Mouse (Mus musculus) midbrain, postnatal 0 days (tissue): ENCODE data around the gene Prss30. TPM values are rescaled to one million over a fixed set of nuclear protein-coding genes. Genes with fewer than 3 reads are reported as not detected.

ENCODE experiments used
- ATAC-seq: fragments of 200-750 bp; cut with Nextera tagmentation; 2 replicates; pipeline ENCODE4 v1.8.0; 2017; ENCODE audit warnings: moderate number of reproducible peaks, mild to moderate bottlenecking, moderate TSS enrichment, moderate library complexity; ENCODE audit not compliant: low FRiP score
- DNase-seq: peaks from one replicate; pipeline ENCODE4 v3.0.0-alpha.2; 2015; ENCODE audit warnings: low spot score
- H3K27ac ChIP-seq: fragments of 300-500 bp; sonication (generic); 2 replicates; pipeline ENCODE4 v1.5.1; 2014; ENCODE audit warnings: low read depth, mild to moderate bottlenecking, low read length, mixed read lengths
- H3K27me3 ChIP-seq: fragments of 300-500 bp; sonication (generic); 2 replicates; pipeline ENCODE4 v1.6.1; 2014; ENCODE audit warnings: low read length, control low read depth, mixed read lengths; ENCODE audit not compliant: insufficient read depth
- H3K36me3 ChIP-seq: fragments of 300-500 bp; sonication (generic); 2 replicates; pipeline ENCODE4 v1.6.1; 2014; ENCODE audit warnings: low read length, control low read depth, mixed read lengths; ENCODE audit not compliant: insufficient read depth
- H3K4me1 ChIP-seq: fragments of 300-500 bp; sonication (generic); 2 replicates; pipeline ENCODE4 v1.6.1; 2014; ENCODE audit warnings: mild to moderate bottlenecking, control low read depth, antibody characterized with exemption, low read length, mixed read lengths; ENCODE audit not compliant: insufficient read depth
- H3K4me2 ChIP-seq: fragments of 300-500 bp; sonication (generic); 2 replicates; pipeline ENCODE4 v1.6.1; 2014; ENCODE audit warnings: low read depth, mild to moderate bottlenecking, low read length, mixed read lengths; ENCODE audit not compliant: poor library complexity, severe bottlenecking
- H3K4me3 ChIP-seq: fragments of 300-500 bp; sonication (generic); 2 replicates; pipeline ENCODE4 v1.5.1; 2014; ENCODE audit warnings: low read depth, mild to moderate bottlenecking, low read length, moderate library complexity
- H3K9ac ChIP-seq: fragments of 300-500 bp; sonication (generic); replicated peaks from 2 replicates; pipeline ENCODE4 v1.6.1; 2014; ENCODE audit warnings: mild to moderate bottlenecking, low read length, moderate library complexity, mixed read lengths; ENCODE audit not compliant: poor library complexity, severe bottlenecking
- H3K9me3 ChIP-seq: fragments of 300-500 bp; sonication (generic); 2 replicates; pipeline ENCODE4 v1.6.1; 2016; ENCODE audit warnings: low read length, control low read depth
- CTCF ChIP-seq: IDR thresholded peaks from 2 replicates; pipeline ENCODE4 v1.5.1; 2016; ENCODE audit warnings: antibody characterized with exemption, mild to moderate bottlenecking
- WGBS: fragments of 180-500 bp; shearing (Covaris S2); extraction: QIAGEN DNeasy Blood & Tissue Kit; methylation state at CpG from one replicate; pipeline ENCODE4 v1.1.7; 2014; 5-methylcytosine and 5-hydroxymethylcytosine counted together
- polyA plus RNA-seq: library from polyadenylated mRNA; unstranded; fragments of >200 nt; fragmentation: Nextera tagmentation; extraction: Ambion mirVana; gene quantifications from 2 replicates; pipeline ENCODE4 v1.2.1, GENCODE M21; 2015
- total RNA-seq: library from RNA; depleted of rRNA; stranded (reverse); fragments of >200 nt; gene quantifications from 2 replicates; pipeline ENCODE4 v1.2.3, GENCODE M21; 2014

The Prss30 gene
- total and polyA plus RNA-seq, 2 experiments from 2014 or later = 0.17 to 1.8 TPM

DNA sequence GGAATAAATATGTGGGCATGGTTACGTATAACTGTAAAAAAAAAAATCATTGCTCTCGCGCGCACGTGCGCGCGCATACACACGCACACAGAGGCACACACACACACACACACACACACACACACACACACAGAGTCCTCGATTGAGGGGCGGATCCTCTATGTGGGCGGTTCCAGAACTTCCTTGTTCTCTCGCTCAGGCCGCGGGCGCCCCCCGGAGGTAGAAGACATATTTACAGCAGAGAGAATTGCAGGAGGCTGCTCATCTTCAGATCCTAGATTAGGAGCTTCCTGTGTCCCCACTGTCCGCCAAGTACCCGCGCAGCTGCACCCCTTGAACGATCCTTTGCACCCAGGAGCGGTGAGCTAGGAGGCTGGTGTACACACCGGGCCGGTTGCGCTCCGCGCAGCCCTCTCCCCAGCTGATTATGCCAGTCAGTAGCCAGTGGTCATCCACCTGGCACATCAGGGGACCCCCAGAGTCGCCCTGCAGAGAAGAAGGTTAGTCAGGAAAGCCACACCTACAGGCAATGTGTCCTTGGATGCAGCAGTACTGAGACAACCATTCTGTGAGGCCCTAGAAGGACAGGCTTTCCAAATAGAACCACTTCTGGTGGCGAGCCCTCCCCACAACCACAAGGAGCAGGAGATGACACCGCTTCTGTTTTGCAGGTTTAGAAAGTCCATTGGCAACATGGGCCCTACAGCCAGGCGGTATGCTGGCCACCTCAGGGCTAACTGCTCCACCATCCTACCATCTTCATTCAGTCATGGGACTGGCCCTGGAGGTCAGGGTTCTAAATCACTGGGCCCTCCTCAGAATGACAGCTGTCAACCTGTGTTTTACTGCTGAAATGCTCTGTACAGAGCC, 13.4 kb upstream of the Prss30 start:
- ATAC-seq (peak; percentile 83), DNase-seq (peak; percentile 95)
- H3K4me1 ChIP-seq = no peaks in the 10 kb centered on the region
- H3K27me3 ChIP-seq = no peaks in the 10 kb centered on the region
- no peaks in the 10 kb centered on the region for H3K9me3 ChIP-seq
- peak overlapping the region; percentile 23; the same call in 1 of the 2 replicates for H3K4me3 ChIP-seq
- WGBS = 9% methylated on average over 31 of the region's 31 CpGs
- 0 out of 2 replicates have a peak overlapping the region, but pooled peaks have one; percentile 44 for H3K27ac ChIP-seq
- H3K4me2 ChIP-seq = peak overlapping the region; percentile 56
- TF ChIP-seq CTCF = peak; percentile 86
- no peaks in the 10 kb centered on the region for H3K36me3 ChIP-seq
- peak overlapping the region; percentile 59 for H3K9ac ChIP-seq

DNA sequence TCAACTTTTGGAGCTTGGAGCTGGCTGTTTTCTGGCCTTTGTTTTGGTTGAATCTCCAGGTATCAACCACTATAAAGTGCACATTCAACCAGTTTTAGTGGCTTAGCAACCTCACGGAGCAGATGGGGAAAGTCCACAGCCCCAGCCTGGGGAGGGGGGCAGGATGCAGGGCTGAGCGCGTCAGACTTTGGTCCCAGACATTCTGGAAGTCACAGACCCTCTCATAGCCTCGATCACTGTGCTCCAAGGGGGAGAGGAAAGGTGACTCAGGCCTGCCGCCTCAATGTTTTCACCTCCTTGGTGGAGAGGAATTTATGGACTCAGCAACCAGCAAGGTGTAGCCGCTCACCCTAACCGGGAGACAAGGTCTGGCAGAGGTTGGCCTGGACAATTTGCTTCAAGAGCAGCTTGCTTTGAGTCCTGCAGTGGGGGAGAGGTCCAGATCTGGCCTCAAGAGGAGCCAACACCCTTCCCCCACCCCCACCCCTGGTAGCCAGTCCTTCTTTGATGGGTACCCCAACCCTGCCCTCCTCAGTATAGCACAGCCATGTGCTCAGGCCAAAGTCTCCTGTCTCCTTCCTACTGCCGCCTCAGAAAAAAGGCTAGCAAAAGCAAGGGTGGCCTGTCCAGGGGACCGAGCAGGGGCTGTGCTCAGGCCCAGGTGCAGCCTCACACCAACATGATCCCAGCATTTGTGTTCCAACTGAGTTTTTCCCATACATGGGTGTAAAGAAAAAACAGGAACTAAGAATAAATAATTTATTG, 12.6 kb upstream of the Prss30 start:
- TF ChIP-seq CTCF = no peak
- Histone ChIP-seq H3K4me2 (peak overlapping the region; percentile 56), H3K27me3 (no peaks in the 10 kb centered on the region), H3K9me3 (no peaks in the 10 kb centered on the region), H3K27ac (peak overlapping the region; percentile 44; the same call in 1 of the 2 replicates), H3K4me1 (no peaks in the 10 kb centered on the region), H3K9ac (no peak overlapping the region), H3K36me3 (no peaks in the 10 kb centered on the region), H3K4me3 (no peak overlapping the region)
- ATAC-seq = peak; percentile 68
- WGBS = 69% methylated on average over 9 of the region's 9 CpGs
- no peak for DNase-seq

DNA sequence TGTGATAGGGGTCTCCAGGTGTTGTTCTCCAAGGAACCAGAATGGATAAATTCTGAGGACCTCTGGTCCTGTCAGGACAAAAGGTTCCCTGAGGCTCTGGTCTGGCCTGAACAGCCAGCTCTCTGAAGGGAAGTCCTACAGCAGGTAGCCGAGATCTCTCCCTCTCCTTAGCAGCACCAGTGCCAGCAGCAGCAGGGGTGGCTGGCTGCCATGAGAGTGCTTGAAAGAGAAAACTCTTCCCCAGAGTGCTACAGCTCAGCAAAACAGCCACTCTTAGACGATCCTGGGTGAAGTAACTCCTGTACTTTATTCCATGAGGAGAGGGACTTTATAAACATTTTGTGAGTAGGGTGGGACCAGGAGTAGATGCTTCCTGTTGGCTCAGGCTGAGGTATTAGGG, 9.4 kb upstream of the Prss30 start:
- Histone ChIP-seq H3K4me2 (no peak overlapping the region), H3K27ac (no peak overlapping the region), H3K27me3 (no peaks in the 10 kb centered on the region), H3K9ac (no peak overlapping the region), H3K4me1 (no peaks in the 10 kb centered on the region), H3K4me3 (no peak overlapping the region), H3K9me3 (no peaks in the 10 kb centered on the region), H3K36me3 (no peaks in the 10 kb centered on the region)
- WGBS = 48% methylated on average over 2 of the region's 2 CpGs
- TF ChIP-seq CTCF = no peak
- DNase-seq = no peak
- no peak for ATAC-seq

DNA sequence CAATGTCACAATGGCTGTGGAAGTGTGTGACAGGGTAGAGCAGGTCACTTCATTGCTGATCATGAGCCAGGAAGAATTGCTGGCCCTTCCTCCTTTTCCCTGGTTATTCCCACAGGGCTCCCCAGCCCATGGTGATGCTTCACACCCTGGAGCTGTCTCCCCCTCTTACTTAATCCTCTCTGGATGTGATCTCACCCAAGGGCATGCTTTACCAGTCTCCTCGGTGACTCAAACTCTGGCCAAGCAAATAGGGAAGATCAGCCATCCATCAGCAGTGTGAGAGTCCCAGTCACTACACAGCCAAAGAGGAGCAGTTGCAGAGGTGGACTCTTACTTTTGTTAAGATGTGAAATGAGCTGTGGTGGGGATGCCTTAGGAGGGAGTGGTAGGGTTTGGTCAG, 4.6 kb upstream of the Prss30 start:
- no peak overlapping the region for H3K4me2 ChIP-seq
- H3K27ac ChIP-seq = no peak overlapping the region
- ATAC-seq (no peak), DNase-seq (no peak)
- H3K4me1 ChIP-seq = no peaks in the 10 kb centered on the region
- no peaks in the 10 kb centered on the region for H3K36me3 ChIP-seq
- H3K9me3 ChIP-seq = no peaks in the 10 kb centered on the region
- TF ChIP-seq CTCF = no peak
- WGBS = 83% methylated on average over 1 of the region's 1 CpGs
- no peak overlapping the region for H3K4me3 ChIP-seq
- H3K27me3 ChIP-seq = no peaks in the 10 kb centered on the region
- H3K9ac ChIP-seq = no peak overlapping the region

DNA sequence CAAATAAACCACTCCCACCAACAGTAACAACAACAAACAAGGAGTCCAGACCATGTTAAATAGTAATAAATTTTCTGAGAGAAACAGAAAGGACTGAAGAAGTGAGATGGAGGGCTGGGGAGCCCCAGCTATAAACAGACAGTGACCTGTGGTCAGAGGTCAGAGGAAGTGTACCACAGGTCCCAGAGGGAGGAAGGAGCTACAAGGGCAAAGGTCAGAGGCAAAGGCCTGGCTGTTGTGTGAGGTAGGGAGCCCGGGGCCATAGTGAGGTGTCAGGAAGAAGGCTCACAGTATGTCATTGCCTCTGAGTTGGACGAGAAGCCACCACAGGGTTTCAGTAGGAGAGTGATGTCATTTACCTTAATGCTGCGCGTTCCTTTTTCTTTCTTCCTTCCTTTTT, 2.5 kb upstream of the Prss30 start:
- Histone ChIP-seq H3K9ac (no peak overlapping the region), H3K4me2 (no peak overlapping the region), H3K36me3 (no peaks in the 10 kb centered on the region), H3K27me3 (no peaks in the 10 kb centered on the region), H3K4me1 (no peaks in the 10 kb centered on the region), H3K4me3 (no peak overlapping the region), H3K27ac (no peak overlapping the region), H3K9me3 (no peaks in the 10 kb centered on the region)
- ATAC-seq (no peak), DNase-seq (no peak)
- 70% methylated on average over 4 of the region's 4 CpGs for WGBS
- no peak for TF ChIP-seq CTCF

DNA sequence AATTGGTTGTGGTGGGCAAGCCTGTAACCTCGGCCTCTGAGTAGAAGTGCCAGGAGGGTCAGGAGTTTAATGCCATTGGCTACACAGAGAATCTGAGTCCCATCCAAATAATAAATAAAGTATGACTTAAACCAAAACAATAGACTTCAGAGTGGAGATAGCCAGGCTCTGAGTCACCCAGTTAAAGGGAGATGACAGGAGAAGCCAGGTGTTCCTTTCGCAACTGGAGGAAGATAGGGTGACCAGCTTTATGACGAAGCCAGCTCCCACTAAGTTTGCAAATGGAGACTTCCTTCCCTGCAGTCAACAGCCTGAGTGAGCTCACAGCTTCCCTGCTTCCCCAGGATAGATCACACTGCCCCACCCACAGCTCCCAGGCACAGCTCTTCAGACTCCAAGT, 895 bp downstream of the Prss30 start:
- DNase-seq = no peak
- Histone ChIP-seq H3K4me3 (no peak overlapping the region), H3K27me3 (no peaks in the 10 kb centered on the region), H3K9ac (no peak overlapping the region), H3K36me3 (no peaks in the 10 kb centered on the region), H3K4me1 (no peaks in the 10 kb centered on the region), H3K4me2 (no peak overlapping the region), H3K27ac (no peak overlapping the region), H3K9me3 (no peaks in the 10 kb centered on the region)
- no peak for ATAC-seq
- no peak for TF ChIP-seq CTCF
- 81% methylated on average over 3 of the region's 3 CpGs for WGBS
